Mouse (Mus musculus) regulatory T cell (primary cell): ENCODE results near the gene Bnc2.

ENCODE experiments used
- in situ Hi-C: fragments of 300-600 bp; cut with MboI, MseI; formaldehyde crosslinking; loops from one replicate; pipeline ENCODE4 v1.15.1; 2025; ENCODE audit warnings: high pct_unique_total_duplicates

Bnc2 gene

GRCm38 (mm10) chr4:84675171-84675973, at the start of gene Bnc2:
TSS of gene Bnc2 (minus strand) at chr4:84675275.
- in situ Hi-C loops: no loop called here

- in situ Hi-C loops: no loop called here
Measured at GRCm38 (mm10) chr4:84707961-84708360, 32.9 kb upstream of the Bnc2 start.

- in situ Hi-C loops: no loop called here
Measured at GRCm38 (mm10) chr4:84685521-84686366, 10.7 kb upstream of the Bnc2 start.

- in situ Hi-C loops: no loop called here
Measured at GRCm38 (mm10) chr4:84685009-84685408, 9.9 kb upstream of the Bnc2 start.

- in situ Hi-C loops: no loop called here
Measured at GRCm38 (mm10) chr4:84675974-84676315, 870 bp upstream of the Bnc2 start.

GRCm38 (mm10) chr4:84674318-84675170, 531 bp downstream of the Bnc2 start:
- in situ Hi-C loops: no loop called here

- in situ Hi-C loops: no loop called here
Measured at GRCm38 (mm10) chr4:84673681-84674307, 1.3 kb downstream of the Bnc2 start.

GRCm38 (mm10) chr4:84672181-84672791, 2.8 kb downstream of the Bnc2 start:
- in situ Hi-C loops: no loop called here

GRCm38 (mm10) chr4:84670996-84671395, 4.1 kb downstream of the Bnc2 start:
- in situ Hi-C loops: no loop called here

- in situ Hi-C loops: no loop called here
Measured at GRCm38 (mm10) chr4:84669650-84670049, 5.4 kb downstream of the Bnc2 start.

- in situ Hi-C loops: no loop called here
Measured at GRCm38 (mm10) chr4:84668949-84669605, 6.0 kb downstream of the Bnc2 start.

GRCm38 (mm10) chr4:84668226-84668625, 6.8 kb downstream of the Bnc2 start:
- in situ Hi-C loops: no loop called here

- in situ Hi-C loops: no loop called here
Measured at GRCm38 (mm10) chr4:84662228-84663065, 12.6 kb downstream of the Bnc2 start.

- in situ Hi-C loops: no loop called here
Measured at GRCm38 (mm10) chr4:84661341-84661740, 13.7 kb downstream of the Bnc2 start.

GRCm38 (mm10) chr4:84651786-84652185, 23.3 kb downstream of the Bnc2 start:
- in situ Hi-C loops: no loop called here

- in situ Hi-C loops: no loop called here
Measured at GRCm38 (mm10) chr4:84646576-84646975, 28.5 kb downstream of the Bnc2 start.

- in situ Hi-C loops: no loop called here
Measured at GRCm38 (mm10) chr4:84639166-84639565, 35.9 kb downstream of the Bnc2 start.

GRCm38 (mm10) chr4:84637641-84638040, 37.4 kb downstream of the Bnc2 start:
- in situ Hi-C loops: no loop called here

- in situ Hi-C loops: no loop called here
Measured at GRCm38 (mm10) chr4:84634751-84635150, 40.3 kb downstream of the Bnc2 start.

GRCm38 (mm10) chr4:84633991-84634390, 41.1 kb downstream of the Bnc2 start:
- in situ Hi-C loops: no loop called here
